Mouse (Mus musculus) layer of hippocampus, postnatal 14 days (tissue): ENCODE measurements at regions not wholly inside any gene's neighbourhood (a gene's known extent, or its start where the extent isn't known, plus 50 kb on each side); places are given as distances from the start of the nearest gene placed in this dataset.

Source experiments
- DNase-seq, 2 experiments: peaks; one replicate each; pipeline ENCODE4 v3.0.0; 2021 to 2022; ENCODE audit warnings: low spot score in 2 of 2, mixed read lengths in 1 of 2

- DNase-seq, result no peak
Observed at GRCm38 (mm10) chr5:118316310-118317017, 71.4 kb downstream of the 2410131K14Rik start.

DNA sequence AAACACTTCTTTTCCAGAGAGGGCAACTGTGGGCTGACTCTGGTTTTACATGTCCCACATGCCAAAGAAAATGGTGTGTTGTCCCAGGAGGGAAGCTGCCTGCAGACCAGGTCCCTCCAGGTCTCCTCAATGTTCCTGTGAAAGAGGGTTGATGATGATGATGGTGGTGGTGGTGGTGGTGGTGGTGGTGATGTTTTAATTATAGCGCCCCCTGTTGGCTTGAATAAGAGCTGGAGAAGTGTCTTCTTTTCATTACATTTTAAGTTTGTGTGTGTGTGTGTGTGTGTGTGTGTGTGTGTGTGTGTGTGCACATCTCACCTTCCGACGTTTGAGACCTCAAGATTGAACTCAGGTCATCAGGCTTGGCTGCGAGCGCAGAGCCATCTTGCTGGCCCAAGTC, 73.0 kb downstream of the 2410131K14Rik start:
- no peak for DNase-seq

DNA sequence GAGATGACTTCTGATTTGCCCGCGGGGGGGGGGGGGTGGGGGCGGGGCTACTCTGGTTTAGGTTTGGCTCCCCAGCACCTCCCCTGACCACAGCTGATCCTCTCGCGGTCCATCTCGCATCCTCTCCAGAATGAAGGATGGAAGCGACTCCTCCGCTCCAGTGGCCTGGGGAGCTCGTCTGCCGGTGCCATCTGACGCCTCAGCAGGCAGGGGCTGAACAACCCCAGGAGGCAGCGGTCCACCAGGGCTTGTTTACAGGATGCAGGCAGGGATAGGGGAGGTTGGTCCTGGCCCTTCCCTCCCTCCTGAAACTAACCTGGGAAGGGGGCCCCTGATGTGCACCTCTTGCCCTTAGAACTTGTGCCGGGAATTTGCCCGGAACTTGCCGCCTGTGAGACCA, 73.9 kb downstream of the 2410131K14Rik start:
- DNase-seq, result no peak

DNA sequence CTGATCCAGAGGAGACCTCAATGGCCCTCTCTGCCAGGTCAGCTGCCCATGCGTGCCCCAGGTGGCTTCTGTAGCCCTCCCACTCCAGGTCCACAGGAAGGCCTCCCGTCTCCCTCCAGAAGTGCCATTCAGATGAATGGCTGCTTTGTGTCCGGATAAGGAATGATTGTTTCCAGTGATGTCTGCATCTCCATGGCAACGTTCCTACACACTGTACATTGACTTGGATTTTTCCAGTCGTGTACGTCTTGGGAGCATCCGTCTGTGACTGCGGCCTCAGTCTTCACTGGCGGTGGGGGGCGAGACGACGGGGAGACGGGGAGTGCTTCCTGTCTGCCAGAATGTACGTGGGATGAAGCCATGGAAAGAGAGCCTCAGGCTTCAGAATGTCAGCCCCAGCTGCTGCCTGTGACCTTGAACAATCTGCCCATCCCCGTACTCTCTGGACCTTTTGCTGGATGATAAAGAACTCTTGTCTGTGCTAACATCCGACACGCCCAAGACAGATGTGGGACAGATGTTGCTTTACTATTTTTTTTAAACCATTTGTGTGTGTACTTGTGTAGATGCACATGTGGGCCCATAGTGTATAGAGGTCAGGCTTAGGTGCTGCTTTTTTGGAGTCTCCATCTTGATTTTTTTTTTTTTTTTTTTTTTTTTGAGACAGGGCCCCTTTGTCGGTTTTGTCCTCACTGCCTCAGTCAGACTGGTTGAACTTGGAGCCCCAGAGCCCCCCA, 76.9 kb downstream of the 2410131K14Rik start:
- DNase-seq, result no peak

- no peak for DNase-seq
Observed at GRCm38 (mm10) chr5:118323151-118323550, 78.1 kb downstream of the 2410131K14Rik start.

- DNase-seq, result peak; percentile 58 to 90
Observed at GRCm38 (mm10) chr5:118326837-118327541, 82.0 kb downstream of the 2410131K14Rik start.

- no peak for DNase-seq
Observed at GRCm38 (mm10) chr5:118327961-118328712, 83.1 kb downstream of the 2410131K14Rik start.

GRCm38 (mm10) chr5:118329143-118329542, 84.1 kb downstream of the 2410131K14Rik start:
- no peak for DNase-seq

GRCm38 (mm10) chr5:118331286-118331607, 86.2 kb downstream of the 2410131K14Rik start:
- no peak for DNase-seq

GRCm38 (mm10) chr5:118331608-118332394, 86.8 kb downstream of the 2410131K14Rik start:
- DNase-seq, result peak; percentile 90 to 91

- no peak for DNase-seq
Observed at GRCm38 (mm10) chr5:118334054-118334453, 89.0 kb downstream of the 2410131K14Rik start.

DNA sequence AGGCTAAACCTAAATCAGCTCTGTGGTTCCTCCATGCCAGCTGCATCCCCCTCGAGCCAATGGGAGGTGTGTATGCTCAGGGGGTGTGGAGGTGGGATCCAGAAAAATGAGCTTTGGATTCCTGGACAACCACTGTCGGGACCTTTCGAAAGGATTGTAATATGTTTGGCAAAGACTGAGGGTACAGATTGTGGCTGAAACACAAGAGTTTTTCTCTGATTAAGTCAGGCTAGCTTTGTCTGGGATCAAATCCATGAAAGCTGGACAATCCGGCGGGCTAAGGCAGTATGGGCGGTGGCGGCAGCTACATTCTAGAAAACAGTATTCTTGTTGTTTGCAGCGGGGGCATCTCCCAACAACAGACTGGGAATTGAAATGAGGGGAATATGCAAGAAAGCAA, 93.2 kb downstream of the 2410131K14Rik start:
- no peak for DNase-seq

DNA sequence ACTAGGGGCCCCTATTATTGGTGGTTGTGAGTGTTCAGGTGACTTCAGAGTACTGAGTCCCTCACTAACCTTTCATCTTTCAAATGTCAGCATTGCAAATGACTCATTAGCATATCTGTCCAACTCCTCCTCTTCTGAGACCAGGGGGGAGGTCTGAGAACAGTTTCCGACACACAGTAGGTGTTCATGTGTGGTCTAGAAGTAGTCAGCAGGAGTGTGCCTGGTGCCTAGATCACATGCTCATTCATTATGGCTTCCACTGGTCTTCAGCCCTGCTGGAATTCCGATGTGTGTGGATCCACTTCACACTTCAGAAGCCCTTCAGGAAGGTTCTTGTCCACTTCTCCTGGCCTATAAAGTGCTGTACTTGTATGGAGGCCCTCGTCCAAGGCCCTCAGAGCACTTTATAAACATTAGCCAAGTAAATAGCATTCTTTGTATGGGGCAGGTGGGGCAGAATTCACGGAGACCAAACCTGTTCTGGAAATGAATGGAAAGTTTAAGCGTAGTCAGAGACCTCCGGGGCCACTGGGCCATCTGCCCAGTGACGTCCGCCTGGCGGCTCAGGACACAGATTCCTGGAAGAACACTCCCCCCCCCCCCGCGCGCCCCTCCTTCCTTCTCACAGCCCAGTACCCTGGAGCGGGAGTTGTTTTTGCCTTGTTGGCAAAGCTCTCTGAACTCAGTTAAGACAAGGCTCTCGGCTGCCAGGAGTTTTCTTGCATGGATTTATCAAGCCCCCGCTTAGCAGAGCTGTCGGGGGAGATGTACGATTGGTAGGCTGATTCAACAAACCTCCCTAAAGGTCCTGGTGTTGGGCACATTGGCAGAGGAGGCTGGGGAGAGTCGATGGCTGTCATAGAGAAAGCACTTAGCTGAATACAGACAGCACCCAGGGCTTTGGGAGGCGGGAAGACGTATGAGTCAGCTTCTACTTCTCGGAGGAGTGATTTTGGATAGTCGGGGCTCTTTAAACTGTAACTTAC, 94.9 kb downstream of the 2410131K14Rik start:
- DNase-seq, result no peak

- DNase-seq, result no peak
Observed at GRCm38 (mm10) chr5:118343444-118344320, 98.7 kb downstream of the 2410131K14Rik start.

GRCm38 (mm10) chr5:118345226-118345625, 100.2 kb downstream of the 2410131K14Rik start:
- DNase-seq, result no peak

- no peak for DNase-seq
Observed at GRCm38 (mm10) chr5:118349057-118349456, 104.0 kb downstream of the 2410131K14Rik start.

DNA sequence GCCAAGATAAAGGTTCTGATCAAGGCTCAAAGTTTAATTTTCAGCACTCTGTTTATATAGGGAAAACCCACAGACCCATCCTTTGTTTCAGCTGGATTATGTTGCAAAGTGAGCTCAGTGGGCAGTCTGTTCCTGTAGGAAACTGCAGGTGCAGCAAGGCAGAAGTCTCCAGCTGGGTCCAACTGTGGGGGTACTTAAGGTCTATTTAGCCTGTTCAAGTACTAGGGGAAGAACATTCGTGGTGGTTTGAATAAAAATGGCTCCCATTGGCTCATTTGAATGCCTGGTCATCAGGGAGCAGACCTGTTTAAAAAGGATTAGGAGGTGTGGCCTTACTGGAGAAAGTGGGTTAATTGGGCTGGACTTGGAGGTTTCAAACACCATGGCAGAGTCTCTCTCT, 106.3 kb downstream of the 2410131K14Rik start:
- no peak for DNase-seq

- no peak for DNase-seq
Observed at GRCm38 (mm10) chr5:118352142-118352541, 107.1 kb downstream of the 2410131K14Rik start.
